Mouse (Mus musculus) cerebellum, adult 2 months (tissue): ENCODE results near the gene Mrps35.

Experiments
- CTCF ChIP-seq: fragments of 200-500 bp; IDR thresholded peaks from 2 replicates; pipeline ENCODE4 v1.5.1; 2011; ENCODE audit warnings: low read depth, mild to moderate bottlenecking, control low read depth, low read length, moderate library complexity, borderline replicate concordance; ENCODE audit not compliant: insufficient read depth
- POLR2A ChIP-seq: fragments of 200-500 bp; IDR thresholded peaks from 2 replicates; pipeline ENCODE4 v1.6.1; 2011; ENCODE audit warnings: low read length, control low read depth, borderline replicate concordance; ENCODE audit not compliant: insufficient read depth

DNA sequence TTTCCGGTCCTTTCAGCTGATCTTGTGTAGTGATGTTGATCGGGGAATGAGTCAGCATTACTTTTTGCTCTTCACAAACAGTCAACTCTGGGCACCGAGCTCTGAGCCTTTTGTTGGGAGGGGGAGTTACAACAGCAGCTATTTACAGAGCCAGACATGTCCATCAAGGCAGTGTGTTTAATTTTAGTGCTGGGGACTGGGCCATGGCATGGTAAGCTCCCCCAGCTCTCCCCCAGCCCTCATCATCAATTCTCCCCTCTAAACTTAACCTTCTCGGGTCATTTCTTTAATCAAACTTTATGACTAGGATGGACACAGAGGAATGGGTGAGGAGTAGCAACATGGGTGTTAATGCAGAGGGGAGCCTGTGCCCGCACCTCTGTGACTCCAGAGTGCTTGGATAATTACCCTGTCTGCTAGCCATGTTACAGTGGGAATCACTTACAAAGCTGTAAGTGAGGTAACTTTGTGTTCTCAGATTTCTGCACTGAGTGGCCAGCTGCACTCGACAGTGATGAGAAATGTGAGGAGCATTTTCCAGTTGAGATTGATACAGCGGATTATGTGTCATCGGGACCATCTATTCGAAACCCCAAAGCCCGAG, 12.9 kb downstream of the Mrps35 start:
- TF ChIP-seq CTCF (no peak), POLR2A (no peak)
